ENCODE assay signal across 7 mouse cellular contexts in the genomic region with DNA sequence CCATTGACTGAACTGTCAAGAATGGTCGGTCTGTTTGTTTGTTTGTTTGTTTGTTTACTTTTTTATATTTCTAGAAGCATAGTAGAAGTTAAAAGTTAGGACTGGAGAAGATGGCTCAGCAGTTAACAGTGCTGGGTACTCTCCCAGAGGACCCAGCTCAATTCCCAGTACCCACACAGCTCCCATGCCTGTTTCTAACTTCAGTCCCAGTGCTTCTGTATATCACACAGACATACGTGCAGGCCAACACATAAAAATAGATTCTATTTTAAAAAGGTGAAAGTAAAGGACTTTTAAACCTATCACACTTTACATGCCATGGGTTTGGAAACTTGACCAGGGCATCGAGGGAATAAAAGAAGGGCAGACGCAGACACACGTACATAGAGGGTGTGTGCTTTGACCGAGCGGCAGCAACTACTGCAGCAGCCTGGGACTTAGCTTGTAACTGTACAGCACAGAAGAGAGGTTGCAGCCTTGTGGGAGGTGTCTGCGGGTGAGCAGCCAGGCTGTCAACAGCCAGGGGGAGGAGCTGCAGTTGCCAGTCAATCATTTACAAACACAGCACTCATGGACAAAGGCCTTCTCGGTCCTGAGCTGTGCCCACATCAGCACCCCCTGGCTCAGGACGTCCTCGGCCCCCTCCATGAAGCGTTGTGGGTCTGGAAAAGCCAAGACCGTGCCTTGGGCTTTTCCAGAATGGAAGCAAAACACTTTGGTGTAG. TPM values are rescaled to one million over a fixed set of nuclear protein-coding genes. Genes with fewer than 3 reads are reported as not detected.
DNase-seq lines count a peak whose midpoint lies in the region; ATAC-seq lines count a peak whose summit lies in the region.

No protein-coding gene starts in this region.

- no peaks in the 10 kb centered on the region for H3K9me3 ChIP-seq in heart, embryonic 14.5 days (ENCODE audit: control insufficient read depth, low read length)

- H3K4me2 ChIP-seq in heart, embryonic 14.5 days (ENCODE audit: low read length): peak overlapping the region; percentile 48

- H3K4me3 ChIP-seq in heart, embryonic 14.5 days (ENCODE audit: control insufficient read depth in 1 of 2, insufficient read depth in 1 of 2, low read depth in 1 of 2, low read length in 2 of 2): 0 out of 4 replicates have a peak overlapping the region, but pooled peaks have one; percentile 2 to 3

- WGBS in heart, embryonic 14.5 days: 20% methylated on average over 13 of the region's 13 CpGs

- no peaks in the 10 kb centered on the region for H3K36me3 ChIP-seq in heart, embryonic 14.5 days (ENCODE audit: control insufficient read depth, insufficient read depth, low read length)

- H3K9ac ChIP-seq in heart, embryonic 14.5 days (ENCODE audit: low read length): peak overlapping the region; percentile 53

- no peaks in the 10 kb centered on the region for H3K27me3 ChIP-seq in heart, embryonic 14.5 days (ENCODE audit: control insufficient read depth, insufficient read depth, low read length)

- DNase-seq in adrenal gland, adult 8-10 months: peak; percentile 35
- peak; percentile 80 for DNase-seq in kidney, postnatal 10 days
- DNase-seq in urinary bladder, postnatal 4 days (ENCODE audit: low spot score in 2 of 2): no peak
- DNase-seq in gastrocnemius, adult 8-10 months (ENCODE audit: low spot score in 2 of 2): no peak

- peaks cover 15 to 24% of the 10 kb centered on the region in 2 experiments for H3K4me1 ChIP-seq in heart, embryonic 14.5 days (ENCODE audit: control insufficient read depth in 2 of 2, insufficient read depth in 2 of 2, low read length in 2 of 2)

- peak; percentile 70 for ATAC-seq in common myeloid progenitor, adult 5-6 weeks (replicated peaks; ENCODE audit: low read depth, poor library complexity, severe bottlenecking)
- ATAC-seq in heart, embryonic 14.5 days (ENCODE audit: insufficient number of reproducible peaks, insufficient read depth, low FRiP score, low read depth): peak; percentile 83
- peak; percentile 89 for ATAC-seq in megakaryocyte-erythroid progenitor cell, adult 5-6 weeks (replicated peaks; ENCODE audit: low FRiP score, low TSS enrichment, poor library complexity, severe bottlenecking)

- peak overlapping the region; percentile 81 to 87 for H3K27ac ChIP-seq in heart, embryonic 14.5 days (replicated peaks in 1 of 2; ENCODE audit: control insufficient read depth in 1 of 2, insufficient read depth in 1 of 2, low read depth in 2 of 2, low read length in 2 of 2)

RNA-seq across cellular contexts. Expression of gene Rufy3, which starts 22.5 kb away (rescaled TPM):
- total RNA-seq in adrenal gland, adult 8-10 months (2022): 10 to 100 TPM; 31.8 to 45.7 (median 40.1) TPM
- 14.8 and 15.9 TPM in 2 replicates for total RNA-seq in common myeloid progenitor, adult 5-6 weeks (2017)
- polyA plus RNA-seq in heart, embryonic 14.5 days (2014; fragmentation: Nextera tagmentation; extraction: Ambion mirVana): 15.6 and 16.5 TPM in 2 replicates
- total RNA-seq in megakaryocyte-erythroid progenitor cell, adult 5-6 weeks (2014; fragmentation: Nextera tagmentation): 3.8 and 11.4 TPM in 2 replicates
- total RNA-seq in megakaryocyte-erythroid progenitor cell, adult 5-6 weeks (2017): 6.2 and 12.3 TPM in 2 replicates
- total RNA-seq in gastrocnemius, adult 8-10 months (2022): 1 to 10 TPM; 5.6 to 6.6 (median 6.4) TPM

RNA-seq across cellular contexts. Expression of gene Utp3, which starts 33.1 kb away (rescaled TPM):
- total RNA-seq in adrenal gland, adult 8-10 months (2022): 10 to 100 TPM; 30.5 to 39.0 (median 35.2) TPM
- 71.3 and 76.3 TPM in 2 replicates for total RNA-seq in common myeloid progenitor, adult 5-6 weeks (2017)
- polyA plus RNA-seq in heart, embryonic 14.5 days (2014; fragmentation: Nextera tagmentation; extraction: Ambion mirVana): 42.0 and 42.3 TPM in 2 replicates
- total RNA-seq in megakaryocyte-erythroid progenitor cell, adult 5-6 weeks (2014; fragmentation: Nextera tagmentation): 59.1 and 76.3 TPM in 2 replicates
- total RNA-seq in megakaryocyte-erythroid progenitor cell, adult 5-6 weeks (2017): 70.4 and 72.5 TPM in 2 replicates
- total RNA-seq in gastrocnemius, adult 8-10 months (2022): 10 to 100 TPM; 17.8 to 28.6 (median 23.8) TPM

RNA-seq across cellular contexts. Expression of gene Jchain, which starts 59.7 kb away (rescaled TPM):
- total RNA-seq in adrenal gland, adult 8-10 months (2022): 1 to 10 TPM; 1.7 to 5.9 (median 3.2) TPM
- 2.8 TPM in 1 of 2 replicates, not detected in the other for total RNA-seq in common myeloid progenitor, adult 5-6 weeks (2017)
- 0.11 TPM in 1 of 2 replicates, not detected in the other for polyA plus RNA-seq in heart, embryonic 14.5 days (2014; fragmentation: Nextera tagmentation; extraction: Ambion mirVana)
- not detected in 2 replicates for total RNA-seq in megakaryocyte-erythroid progenitor cell, adult 5-6 weeks (2014; fragmentation: Nextera tagmentation)
- 1.9 TPM in 1 of 2 replicates, not detected in the other for total RNA-seq in megakaryocyte-erythroid progenitor cell, adult 5-6 weeks (2017)
- under 1 TPM; 0.13 to 0.48 (median 0.39) TPM for total RNA-seq in gastrocnemius, adult 8-10 months (2022)

Comparison
In these comparisons a context has a peak if more than half of its experiments do, and no peak if none do; other contexts are left out.
1. DNase-seq: peak in adrenal gland, adult 8-10 months (single experiment) and kidney, postnatal 10 days (single experiment); none in urinary bladder, postnatal 4 days (0 of 2) and gastrocnemius, adult 8-10 months (0 of 2).
2. Peak in every context shown above with its lines, with median percentiles within 50 percentile points of each other: ATAC-seq.